Mouse (Mus musculus): ENCODE measurements around the gene Hba-a2.
"Not testable (repeated sequence)": the region's sequence is repeated elsewhere in the genome, so short reads cannot be mapped to it uniquely, and the experiment has no call there.

Gene Hba-a2

GRCm38 (mm10) chr11:32283091-32283777 lies 13.1 kb upstream of the Hba-a2 start, which contains the start of gene Hba-a1:
Hba-a1 (plus strand) TSS chr11:32283511.
- in situ Hi-C loops (cut with MboI, MseI) = not testable (repeated sequence)

GRCm38 (mm10) chr11:32284582-32284981 lies 11.7 kb upstream of the Hba-a2 start:
- in situ Hi-C loops (cut with MboI, MseI) = not testable (repeated sequence)

GRCm38 (mm10) chr11:32285031-32285775 lies 11.1 kb upstream of the Hba-a2 start:
- in situ Hi-C loops (cut with MboI, MseI) = no loop called here

GRCm38 (mm10) chr11:32285887-32286286 lies 10.4 kb upstream of the Hba-a2 start:
- in situ Hi-C loops (cut with MboI, MseI) = not testable (repeated sequence)

GRCm38 (mm10) chr11:32286695-32287492 lies 9.4 kb upstream of the Hba-a2 start, which contains the start of gene Hbq1b:
Hbq1b (plus strand) TSS chr11:32286965.
- in situ Hi-C loops (cut with MboI, MseI) = not testable (repeated sequence)

- in situ Hi-C loops (cut with MboI, MseI) = no loop called here
These were observed 8.8 kb upstream of the Hba-a2 start for GRCm38 (mm10) chr11:32287493-32287825.

- in situ Hi-C loops (cut with MboI, MseI) = not testable (repeated sequence)
These were observed 3.5 kb upstream of the Hba-a2 start for GRCm38 (mm10) chr11:32292819-32293218.

- in situ Hi-C loops (cut with MboI, MseI) = not testable (repeated sequence)
These were observed 2.8 kb upstream of the Hba-a2 start for GRCm38 (mm10) chr11:32293479-32293878.

GRCm38 (mm10) chr11:32297417-32297816 lies 1.1 kb downstream of the Hba-a2 start:
- in situ Hi-C loops (cut with MboI, MseI) = not testable (repeated sequence)

- in situ Hi-C loops (cut with MboI, MseI) = no loop called here
These were observed 1.7 kb downstream of the Hba-a2 start for GRCm38 (mm10) chr11:32297866-32298531.

- in situ Hi-C loops (cut with MboI, MseI) = no loop called here
These were observed 2.2 kb downstream of the Hba-a2 start for GRCm38 (mm10) chr11:32298532-32298918.

GRCm38 (mm10) chr11:32299865-32300264 lies 3.6 kb downstream of the Hba-a2 start, which contains the start of gene Hbq1a:
Hbq1a (plus strand) TSS chr11:32300069.
- in situ Hi-C loops (cut with MboI, MseI) = not testable (repeated sequence)

- in situ Hi-C loops (cut with MboI, MseI) = no loop called here
These were observed 4.3 kb downstream of the Hba-a2 start for GRCm38 (mm10) chr11:32300279-32301267.

GRCm38 (mm10) chr11:32301506-32301905 lies 5.2 kb downstream of the Hba-a2 start:
- in situ Hi-C loops (cut with MboI, MseI) = no loop called here

GRCm38 (mm10) chr11:32302824-32303419 lies 6.6 kb downstream of the Hba-a2 start:
- in situ Hi-C loops (cut with MboI, MseI) = no loop called here

GRCm38 (mm10) chr11:32303455-32303854 lies 7.2 kb downstream of the Hba-a2 start:
- in situ Hi-C loops (cut with MboI, MseI) = no loop called here

- in situ Hi-C loops (cut with MboI, MseI) = no loop called here
These were observed 10.7 kb downstream of the Hba-a2 start for GRCm38 (mm10) chr11:32307006-32307405.

- in situ Hi-C loops (cut with MboI, MseI) = no loop called here
These were observed 13.2 kb downstream of the Hba-a2 start for GRCm38 (mm10) chr11:32309446-32309845.

GRCm38 (mm10) chr11:32309928-32310327 lies 13.6 kb downstream of the Hba-a2 start:
- in situ Hi-C loops (cut with MboI, MseI) = no loop called here

- in situ Hi-C loops (cut with MboI, MseI) = loop anchor here (5.0 kb wide), 1 partner anchor 464 kb away; no protein-coding TSS in a partner anchor
These were observed 19.7 kb downstream of the Hba-a2 start for GRCm38 (mm10) chr11:32316009-32316408.
